Mouse (Mus musculus) testis, postnatal 14 days (tissue): ENCODE data around the gene H3f3b.

Experiments used
- DNase-seq: peaks from one replicate; pipeline ENCODE4 v3.0.0; 2021; ENCODE audit warnings: low spot score

The H3f3b gene

GRCm38 (mm10) chr11:116001725-116002124, 26.0 kb downstream of the H3f3b start:
- no peak for DNase-seq

DNA sequence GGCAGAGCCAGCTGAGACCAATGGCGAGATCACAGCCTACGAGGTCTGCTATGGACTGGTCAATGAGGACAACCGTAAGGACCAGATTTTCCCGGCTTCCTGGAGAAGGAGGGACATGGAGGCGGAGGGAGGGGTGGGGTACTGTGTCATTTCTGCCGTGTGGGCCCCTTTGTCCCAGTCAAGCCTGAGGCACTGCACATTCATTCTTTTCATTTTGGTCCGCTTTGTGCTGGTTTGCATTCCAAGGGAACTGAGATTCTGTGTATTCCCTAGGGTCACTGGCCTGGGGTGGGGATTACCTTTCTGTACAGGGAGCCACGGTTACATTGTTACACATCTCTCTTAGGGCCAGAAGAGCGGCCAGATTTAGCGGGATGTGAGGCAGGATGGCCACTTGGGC, 27.2 kb downstream of the H3f3b start:
- DNase-seq: no peak

DNA sequence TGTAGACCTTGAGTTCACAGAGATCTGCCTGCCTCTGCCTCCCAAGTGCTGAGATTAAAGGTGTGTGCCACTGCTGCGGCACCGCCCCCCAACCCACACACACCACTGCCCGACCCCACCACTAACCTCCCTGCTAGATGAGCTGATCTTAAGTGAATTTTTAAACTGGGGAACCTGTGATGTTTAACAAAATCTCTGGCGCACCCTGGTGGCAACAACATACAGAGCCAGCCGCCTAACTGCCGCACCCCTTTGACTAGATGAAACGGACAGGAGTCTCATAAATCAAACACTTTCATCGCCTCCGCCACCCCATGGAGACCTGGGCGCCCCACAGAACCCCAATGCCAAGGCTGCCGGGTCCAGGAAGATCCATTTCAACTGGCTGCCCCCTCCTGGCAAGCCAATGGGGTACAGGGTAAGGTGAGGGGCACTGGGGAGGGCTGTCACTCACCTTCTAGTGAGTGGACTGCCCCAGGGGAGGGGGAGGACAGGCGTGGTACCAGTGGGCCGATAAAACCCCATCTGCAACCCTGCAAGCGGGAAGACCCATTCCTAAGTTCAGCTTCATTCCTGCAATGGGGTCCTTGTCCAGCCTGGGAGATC, 28.1 kb downstream of the H3f3b start:
- no peak for DNase-seq

DNA sequence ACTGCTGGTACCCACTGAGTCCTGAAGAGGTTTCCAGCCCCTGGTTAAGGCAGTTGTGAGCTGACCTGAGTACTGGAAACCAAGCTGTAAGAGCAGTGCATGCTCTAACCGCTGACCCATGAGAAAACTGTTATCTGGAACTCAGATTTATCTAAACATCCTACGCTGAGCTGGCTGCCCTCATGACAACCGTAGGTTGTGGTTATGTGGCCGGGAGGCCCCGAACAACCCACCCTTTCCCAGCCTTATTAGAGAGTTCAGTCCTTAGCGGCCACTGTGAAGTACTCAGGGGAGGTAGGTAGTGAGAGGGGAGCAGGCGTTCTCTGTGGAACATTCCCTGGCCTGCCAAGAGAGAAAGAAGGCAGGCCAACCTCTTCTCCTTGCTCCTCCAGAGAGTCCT, 28.7 kb downstream of the H3f3b start:
- no peak for DNase-seq

- DNase-seq: no peak
Observed at GRCm38 (mm10) chr11:115997662-115998061, 30.1 kb downstream of the H3f3b start.

- no peak for DNase-seq
Observed at GRCm38 (mm10) chr11:115997047-115997446, 30.7 kb downstream of the H3f3b start.

GRCm38 (mm10) chr11:115995256-115995655, 32.5 kb downstream of the H3f3b start:
- DNase-seq: no peak

DNA sequence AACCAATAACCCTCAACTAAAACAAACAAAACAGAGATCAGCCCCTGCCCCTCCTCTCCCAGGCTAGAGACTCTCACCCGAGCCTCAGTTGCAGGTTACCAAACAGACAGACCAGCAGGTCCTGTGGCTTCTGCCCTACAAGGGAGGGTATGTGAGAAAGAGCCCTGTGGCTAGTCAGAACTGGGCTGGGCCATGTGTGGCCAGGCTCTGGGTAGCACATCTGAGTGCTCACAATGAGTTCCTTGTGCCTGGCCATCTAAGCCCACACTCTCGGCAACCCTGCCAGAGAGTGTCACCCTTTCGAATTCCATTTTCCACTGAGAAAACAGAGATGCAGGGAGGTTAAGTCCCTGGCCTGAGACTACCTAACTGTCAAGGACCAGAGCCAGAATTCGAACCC, 35.7 kb downstream of the H3f3b start:
- DNase-seq: no peak

DNA sequence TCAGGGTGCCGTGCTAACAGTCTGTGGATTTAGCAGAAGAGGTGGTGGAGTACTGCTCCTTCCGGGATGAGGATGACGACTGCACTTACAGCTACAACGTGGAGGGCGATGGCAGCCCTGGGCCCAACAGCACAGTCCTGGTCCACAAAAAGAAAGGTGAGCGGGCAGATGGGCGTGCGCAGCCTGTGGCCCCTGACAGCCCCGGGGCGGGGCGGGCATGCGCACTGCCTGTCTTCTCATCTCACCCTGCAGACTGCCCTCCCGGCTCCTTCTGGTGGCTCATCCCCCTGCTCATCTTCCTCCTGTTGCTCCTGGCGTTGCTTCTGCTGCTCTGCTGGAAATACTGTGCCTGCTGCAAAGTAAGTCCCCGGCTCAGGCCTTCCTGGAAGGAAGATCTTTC, 38.1 kb downstream of the H3f3b start:
- no peak for DNase-seq

DNA sequence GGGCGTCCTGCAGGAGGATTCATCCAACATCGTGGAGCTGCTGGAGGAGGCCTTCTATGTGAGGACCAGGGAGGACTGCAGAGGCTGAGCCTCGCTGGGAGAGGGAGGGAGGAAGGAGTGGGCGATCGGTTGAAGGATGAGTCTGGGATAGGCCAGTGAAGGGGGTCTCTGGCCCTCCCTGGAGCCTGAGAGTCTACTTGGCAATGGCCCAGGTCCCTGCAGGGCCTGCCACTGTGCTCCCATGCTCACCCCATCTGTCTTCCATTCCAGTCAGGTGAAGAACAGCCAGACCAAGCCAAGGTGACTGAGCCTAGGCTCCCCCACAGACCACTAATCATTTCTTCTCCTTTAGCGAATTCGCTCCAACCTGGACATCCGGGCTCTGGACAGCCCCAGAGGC, 44.5 kb downstream of the H3f3b start:
- DNase-seq: no peak

- no peak for DNase-seq
Observed at GRCm38 (mm10) chr11:115982472-115982871, 45.3 kb downstream of the H3f3b start.

DNA sequence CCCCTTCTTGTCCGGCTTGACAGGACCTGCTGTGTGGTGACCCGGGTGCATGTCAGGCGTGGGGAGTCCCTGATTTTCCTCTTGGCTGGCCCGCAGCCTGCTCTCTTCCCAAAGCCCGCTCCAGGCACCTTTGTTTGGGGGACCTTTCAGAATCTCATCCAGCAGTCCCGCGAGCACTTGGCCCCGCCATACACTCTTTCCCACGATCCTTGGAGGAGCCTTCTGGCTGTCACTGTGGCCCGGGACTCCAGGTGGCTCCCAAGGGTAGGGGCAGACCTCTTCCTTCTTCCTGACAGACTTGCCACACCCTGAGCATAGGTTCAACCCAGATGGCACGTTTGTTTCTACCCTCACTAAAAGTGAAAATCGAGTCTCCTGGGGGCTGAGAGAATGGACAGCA, 52.2 kb downstream of the H3f3b start:
- DNase-seq: no peak

DNA sequence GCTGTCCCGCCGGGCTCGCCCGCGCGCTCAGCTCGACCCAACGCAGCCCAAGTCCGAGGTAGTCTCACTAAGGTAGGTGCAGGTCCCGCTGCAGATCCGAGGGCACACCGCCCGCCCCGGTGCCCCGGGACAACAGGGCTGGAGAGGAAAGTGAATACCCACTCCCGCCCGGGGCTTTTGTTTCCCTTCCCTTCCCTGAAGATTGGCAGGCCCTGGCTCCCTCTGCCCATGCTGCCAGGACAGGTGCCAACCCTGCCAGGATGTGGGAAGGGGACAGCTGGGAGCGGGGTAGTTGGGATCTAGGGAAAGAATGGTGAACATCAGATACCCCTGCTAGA, 52.7 kb downstream of the H3f3b start:
- DNase-seq: no peak

DNA sequence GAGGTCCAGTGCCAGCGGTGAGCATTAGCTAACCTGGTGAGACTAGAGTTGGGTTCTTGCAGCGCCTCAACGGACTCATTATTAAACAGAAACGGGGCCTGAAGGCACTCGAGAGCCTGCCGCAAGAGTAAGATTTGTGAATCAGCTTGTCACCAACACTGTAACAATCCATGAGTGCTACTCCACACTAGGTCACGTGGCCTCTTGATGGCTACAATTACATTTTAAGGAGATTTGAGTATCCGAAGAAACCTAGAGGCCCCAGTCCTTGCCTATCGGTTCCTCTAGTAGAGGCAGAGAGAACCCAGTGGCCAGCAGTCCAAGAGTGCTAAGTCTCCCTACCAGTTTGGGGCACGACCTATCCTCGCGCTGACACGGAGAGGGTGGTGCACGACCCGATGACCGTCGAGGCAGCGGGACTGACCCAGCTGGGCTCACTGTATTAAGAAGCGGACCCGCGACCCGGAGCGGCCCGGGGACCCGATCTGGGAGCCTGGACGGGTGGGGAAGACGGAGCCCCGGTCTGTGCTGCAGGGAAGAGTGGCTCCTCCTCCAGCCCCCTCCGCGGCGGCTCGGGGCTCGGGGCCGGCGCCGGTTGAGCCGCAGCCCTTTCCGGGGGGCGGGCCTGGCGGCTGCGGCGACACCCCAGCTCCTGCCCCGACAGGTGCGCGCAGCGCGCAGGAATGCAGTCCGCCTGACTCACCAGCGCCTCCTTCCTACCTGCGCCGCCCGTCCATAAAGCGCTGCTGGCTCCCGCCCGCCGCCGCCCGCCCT, 53.3 kb downstream of the H3f3b start, which contains the start of gene Itgb4:
Gene Itgb4, plus strand, starts transcription at position 401 of the 774 bp plus-strand sequence.
- DNase-seq: peak; percentile 37
